Mouse (Mus musculus) adrenal gland, adult 8-10 months (tissue): ENCODE measurements around the gene Rpl29. TPM values are rescaled to one million over a fixed set of nuclear protein-coding genes. Genes with fewer than 3 reads are reported as not detected.
A peak's percentile ranks its signal among the peaks of the same experiment; 100 is the strongest.

ENCODE experiments used
- DNase-seq: peaks from one replicate; pipeline ENCODE4 v3.0.0; 2022
- total RNA-seq, 4 experiments: library from RNA; stranded (reverse); gene quantifications; 2 replicates each; pipeline ENCODE4 v1.2.4; 2022

The Rpl29 gene
- total RNA-seq, result 100 to 1,000 TPM; 369 to 422 (median 377) TPM

DNA sequence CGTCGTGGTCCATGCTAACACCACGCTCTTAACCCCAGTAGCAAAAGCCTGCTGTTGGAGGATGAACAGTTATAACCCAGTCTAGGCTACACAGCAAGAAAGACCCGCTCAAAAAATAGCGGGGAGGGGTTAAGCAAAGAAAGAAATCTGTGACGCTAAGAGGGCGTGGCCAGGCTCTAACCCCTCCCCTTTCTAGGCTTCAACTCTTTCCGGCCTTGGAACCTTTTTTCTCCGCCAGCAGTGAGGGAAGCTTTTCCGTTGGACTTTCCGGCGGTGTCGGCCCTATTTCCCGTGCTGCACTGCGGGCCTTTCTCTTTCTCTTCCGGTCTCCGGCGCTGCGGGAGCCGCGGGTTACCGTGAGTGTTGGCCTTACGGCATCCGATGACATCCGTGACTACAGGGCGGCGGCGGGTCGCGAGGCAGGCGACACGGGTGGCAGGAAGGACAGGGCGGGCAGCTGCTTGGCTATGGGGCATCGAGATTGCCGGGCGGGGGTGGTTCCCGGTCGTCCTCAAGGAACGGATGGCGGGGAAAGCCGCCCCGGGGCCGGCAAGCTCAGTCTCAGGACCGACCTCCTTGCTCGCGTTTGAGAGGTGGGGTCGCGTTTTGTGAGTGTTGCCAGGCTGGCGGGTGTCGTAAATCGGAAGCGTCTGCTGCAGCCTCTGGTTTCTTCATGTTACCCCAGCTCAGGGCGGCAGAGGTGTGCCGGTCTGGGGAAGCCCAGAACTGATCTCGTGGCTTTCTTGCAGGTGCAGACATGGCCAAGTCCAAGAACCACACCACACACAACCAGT lies at the start of gene Rpl29:
Rpl29 (plus strand) TSS at position 234 of the 794 bp plus-strand sequence.
- peak; percentile 91 for DNase-seq

- DNase-seq, result no peak
Observed at GRCm38 (mm10) chr9:106386181-106386864, 42.9 kb upstream of the Rpl29 start.

DNA sequence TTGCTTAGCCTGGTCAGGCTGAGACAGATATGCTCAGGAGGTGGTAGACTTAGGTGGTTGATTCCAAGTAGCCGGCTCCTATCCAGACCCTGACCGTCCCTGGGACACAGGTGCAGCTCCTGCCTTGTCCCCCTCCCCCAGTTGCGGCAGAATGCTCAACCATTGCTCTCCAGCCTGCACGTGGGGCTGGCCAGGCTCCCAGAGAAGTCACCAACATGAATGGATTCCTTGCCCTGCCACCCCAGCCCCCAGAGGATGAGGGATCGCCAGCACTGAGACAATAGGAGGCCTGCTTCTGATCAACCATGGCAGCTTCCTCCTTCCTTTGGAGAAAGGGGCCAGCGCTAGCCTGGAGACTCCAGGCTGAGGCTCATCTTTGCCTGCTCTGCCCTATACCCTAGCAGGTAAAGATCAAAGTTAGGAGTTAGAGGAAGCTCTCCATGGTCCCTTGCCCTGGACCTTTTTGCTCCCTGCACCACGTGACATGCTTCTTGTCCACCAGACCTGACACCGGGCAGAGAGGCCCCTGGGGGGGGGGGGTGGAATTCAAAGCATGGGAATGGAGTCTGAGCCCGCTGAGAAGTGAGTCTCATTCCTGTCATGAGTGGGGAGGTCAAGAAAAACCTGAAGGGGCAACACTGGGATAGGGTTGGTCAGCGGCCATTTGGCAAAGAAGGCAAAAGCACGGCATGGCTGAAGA lies 36.3 kb upstream of the Rpl29 start:
- no peak for DNase-seq

DNA sequence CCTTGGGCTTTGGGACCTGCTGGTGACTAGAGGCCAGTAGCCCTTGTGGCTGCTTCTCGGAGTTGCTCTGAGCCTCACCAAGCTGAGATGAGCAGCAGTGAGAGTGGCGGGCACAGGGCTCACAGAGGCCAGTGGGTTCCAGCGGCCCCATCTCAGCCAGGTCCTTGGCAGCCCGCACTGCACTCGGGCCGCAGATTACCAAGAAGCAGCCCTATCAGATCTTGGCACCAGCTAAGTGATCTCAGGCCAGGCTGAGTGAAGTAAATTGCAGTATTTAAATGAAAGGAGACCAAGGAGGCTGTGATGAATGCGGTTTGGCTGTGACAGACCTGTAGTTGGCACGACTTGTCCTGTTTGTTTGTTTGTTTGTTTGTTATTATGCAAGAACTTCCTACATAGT lies 35.7 kb upstream of the Rpl29 start:
- DNase-seq, result no peak

DNA sequence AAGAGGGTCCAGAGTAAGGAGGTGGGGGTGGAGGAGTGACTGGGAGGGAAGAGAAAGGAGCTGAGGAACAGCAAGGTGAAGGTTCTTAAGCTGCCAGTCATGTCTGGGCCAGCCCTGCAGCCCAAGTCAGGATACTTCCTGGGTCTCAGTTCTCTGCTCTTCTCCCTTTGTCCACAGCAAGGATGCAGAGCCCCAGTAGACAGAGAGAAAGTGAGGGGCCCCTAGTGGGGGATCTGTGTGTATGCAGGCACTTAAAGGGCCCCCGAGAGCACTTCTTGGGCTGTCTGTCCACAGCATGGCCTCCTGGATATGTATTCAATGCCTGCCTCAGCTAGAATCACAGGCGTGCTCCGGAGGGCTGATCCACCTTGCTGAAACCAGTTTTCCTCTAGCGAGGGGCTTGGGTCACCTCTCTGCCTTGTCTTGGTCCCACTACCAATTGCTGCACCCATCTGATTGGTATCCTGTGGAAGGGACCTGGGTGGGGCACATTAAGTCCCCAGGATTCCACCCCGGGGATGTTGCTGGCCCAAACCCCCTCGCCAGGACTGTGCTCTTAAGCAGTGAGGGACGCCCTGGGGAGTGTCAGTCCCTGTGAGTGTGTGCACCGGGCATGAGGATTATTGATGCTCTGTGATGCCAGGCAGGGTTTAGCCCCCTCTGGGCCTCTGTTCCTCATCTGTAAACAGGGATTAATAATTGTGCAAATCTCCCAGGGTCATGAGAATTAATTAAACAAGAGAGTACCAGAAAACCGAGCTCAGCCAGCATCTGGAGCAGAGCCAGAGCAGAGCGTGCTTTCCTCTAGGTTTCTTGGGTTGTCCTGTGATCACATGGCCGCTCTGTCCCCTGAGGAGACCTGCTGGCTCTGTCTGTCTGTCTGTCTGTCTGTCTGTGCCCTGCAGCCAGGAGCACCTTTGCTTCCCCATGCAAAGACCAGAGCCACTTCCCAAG lies 34.3 kb upstream of the Rpl29 start:
- DNase-seq, result no peak

GRCm38 (mm10) chr9:106397733-106398132 lies 31.5 kb upstream of the Rpl29 start:
- peak; percentile 37 for DNase-seq

DNA sequence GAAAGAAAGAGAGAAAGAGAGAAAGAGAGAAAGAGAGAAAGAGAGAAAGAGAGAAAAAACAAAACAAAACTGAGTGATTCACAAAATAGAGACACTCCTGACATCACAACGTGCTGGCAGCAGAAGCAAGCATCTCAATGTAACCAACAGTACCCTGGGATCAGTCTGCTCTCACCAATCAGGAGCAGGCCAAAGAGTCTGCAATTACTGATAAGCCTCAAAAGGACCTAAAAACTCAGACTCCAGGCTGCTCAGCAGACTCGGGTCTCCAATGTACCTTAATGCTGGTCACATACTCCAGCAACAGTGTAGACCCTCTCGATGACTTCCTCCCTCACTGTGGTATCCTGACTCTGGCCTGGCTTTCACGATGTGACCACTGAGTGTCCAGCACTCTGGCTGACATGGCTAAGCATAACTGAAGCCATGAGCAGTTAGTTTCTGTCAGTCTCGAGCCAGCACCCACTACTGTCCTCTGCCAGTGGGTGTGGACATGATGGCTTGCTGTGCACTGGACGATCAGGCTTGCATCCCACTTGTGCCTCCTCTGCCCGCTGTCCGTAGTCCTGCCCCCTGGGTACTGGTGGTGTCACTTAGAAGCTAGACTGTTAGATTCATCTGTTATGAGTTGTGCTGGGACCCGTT lies 30.5 kb upstream of the Rpl29 start:
- DNase-seq, result no peak

- no peak for DNase-seq
Observed at GRCm38 (mm10) chr9:106399808-106400207, 29.4 kb upstream of the Rpl29 start.

DNA sequence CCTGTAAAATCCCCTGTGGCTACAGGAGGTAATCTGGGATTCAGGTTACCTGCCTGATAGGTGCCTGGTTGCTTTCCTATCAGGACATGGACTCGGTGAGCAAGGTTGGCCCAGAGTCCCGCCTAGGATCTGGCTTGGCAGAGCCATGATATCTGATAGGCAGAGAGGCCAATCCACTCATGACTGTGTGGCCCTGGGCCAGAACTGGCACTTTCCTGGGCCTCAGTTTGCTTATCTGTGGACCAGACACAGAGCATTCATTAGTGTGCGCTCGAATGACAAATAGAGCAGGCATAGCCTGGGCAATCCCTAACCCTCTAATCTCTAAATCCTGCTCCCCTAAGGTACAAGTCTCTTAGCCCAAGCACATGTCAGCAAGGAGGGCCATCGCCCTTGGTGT lies 27.1 kb upstream of the Rpl29 start:
- DNase-seq, result no peak

GRCm38 (mm10) chr9:106402607-106403375 lies 26.5 kb upstream of the Rpl29 start:
- DNase-seq, result no peak

- DNase-seq, result no peak
Observed at GRCm38 (mm10) chr9:106405275-106405674, 24.0 kb upstream of the Rpl29 start.

DNA sequence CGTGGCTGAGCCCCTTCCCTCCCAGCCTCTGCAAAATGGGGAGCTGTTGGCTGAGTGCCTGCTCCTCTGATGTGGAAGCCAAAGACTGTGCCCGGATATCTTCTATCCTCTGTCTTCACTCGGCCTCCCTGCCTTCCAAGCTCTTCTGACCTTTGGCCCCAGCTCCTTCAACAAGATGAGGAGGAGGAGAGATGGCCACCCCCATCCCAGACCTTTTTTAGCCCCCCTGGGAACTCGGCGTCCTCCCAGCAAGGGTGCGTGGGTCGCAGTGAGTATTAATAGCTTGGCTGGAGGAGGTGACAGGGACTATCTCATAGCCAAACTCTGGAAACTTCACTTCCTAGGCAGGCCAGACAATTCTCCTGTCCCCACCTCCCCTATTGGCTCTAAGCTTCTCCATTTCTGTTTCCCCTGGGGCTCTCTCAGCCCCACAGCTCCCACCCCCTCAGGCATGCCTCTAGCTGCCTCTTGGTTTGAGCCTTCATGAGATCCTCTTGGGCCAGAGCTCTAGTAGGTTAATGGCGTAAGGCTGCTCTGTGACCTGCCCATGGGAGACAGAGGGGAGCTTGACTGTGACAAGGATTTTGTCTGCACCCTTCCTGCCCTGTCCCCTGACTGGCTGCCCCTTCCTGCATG lies 22.7 kb upstream of the Rpl29 start:
- DNase-seq, result no peak

DNA sequence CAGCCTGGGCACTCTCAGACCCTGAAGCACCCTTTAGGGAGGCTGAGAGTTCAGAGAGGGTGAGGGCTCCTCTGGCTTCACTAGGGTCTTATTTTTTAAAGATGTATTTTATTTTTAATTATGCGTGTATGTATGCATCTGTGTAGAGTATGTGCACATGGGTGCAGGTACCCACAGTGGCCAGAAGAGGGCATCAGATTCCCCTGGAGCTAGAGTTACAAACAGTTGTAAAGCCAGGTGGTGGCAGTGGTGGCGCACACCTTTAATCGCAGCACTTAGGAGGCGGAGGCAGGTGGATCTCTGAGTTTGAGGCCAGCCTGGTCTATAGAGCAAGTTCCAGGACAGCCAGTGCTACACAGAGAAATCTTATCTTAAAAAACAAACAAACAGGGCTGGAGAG lies 20.2 kb upstream of the Rpl29 start:
- DNase-seq, result no peak

DNA sequence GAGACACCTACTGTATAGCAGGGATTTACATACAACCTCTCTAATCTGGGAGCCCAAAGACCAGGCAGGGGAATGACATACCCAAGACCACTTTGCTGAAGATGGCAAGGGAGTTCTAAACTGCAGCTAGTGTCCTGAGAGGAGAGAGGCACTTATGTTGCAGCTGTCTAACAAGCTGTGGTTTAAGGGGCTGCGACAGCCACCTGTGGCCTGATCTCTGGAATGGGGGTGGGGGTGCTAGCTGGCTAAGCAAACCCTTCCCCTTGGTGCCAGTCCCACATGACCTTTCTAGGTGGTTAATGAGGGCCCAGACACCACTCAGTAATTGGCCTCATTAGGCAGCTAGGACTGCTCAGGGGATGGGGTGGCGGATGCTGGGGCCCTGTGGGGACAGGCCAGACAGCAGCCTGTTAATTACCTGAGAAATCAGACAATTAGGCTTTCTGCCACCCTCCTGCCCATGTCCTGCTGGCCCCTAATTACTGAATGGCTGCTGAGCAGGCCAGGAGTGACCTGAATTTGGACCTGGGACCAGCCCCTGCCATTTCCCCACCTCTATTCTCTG lies 19.1 kb upstream of the Rpl29 start:
- DNase-seq, result no peak

DNA sequence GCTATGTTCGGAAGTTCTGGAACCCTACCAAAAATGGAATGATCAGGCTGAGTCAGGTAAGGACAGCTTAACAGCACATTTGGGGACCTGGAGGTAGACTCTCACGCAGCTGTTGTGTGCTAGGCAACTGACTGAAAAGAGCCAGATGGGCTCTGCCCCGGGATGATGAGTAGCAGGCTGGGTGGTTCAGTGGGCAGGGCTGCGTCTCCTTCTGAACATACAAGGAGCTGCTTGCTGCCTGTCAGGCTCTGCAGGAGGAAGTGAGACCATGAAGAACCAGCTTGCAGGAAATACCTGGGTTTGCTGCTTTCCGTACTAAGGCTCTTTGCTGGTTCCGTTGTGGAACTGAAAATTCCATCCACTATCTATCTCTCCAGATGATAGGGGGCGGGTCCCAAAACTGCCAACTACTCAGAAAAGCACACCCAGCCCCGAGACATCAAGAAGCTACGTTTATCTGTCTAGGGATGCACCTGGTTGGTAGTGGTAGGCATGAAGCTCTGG lies 18.1 kb upstream of the Rpl29 start:
- no peak for DNase-seq

GRCm38 (mm10) chr9:106411729-106412128 lies 17.5 kb upstream of the Rpl29 start:
- no peak for DNase-seq

DNA sequence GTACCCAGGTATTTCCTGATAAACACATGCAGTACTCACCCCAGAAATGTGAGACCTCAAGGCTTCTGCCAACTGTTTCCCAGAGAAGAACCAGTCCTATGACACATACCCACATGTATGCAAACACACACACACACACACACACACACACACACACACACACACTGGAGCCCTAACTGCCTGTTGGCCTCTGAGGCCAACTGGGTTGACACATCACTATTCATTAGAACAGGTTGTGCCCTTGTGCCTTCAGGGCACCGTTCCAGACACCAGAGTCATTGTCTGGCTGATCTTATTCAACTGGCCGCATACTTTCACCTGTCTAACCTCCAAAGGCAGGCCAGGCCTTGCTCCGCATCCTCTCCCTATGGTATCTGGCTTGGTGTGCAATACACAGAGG lies 17.0 kb upstream of the Rpl29 start:
- DNase-seq, result no peak

GRCm38 (mm10) chr9:106413606-106414005 lies 15.6 kb upstream of the Rpl29 start:
- DNase-seq, result no peak

DNA sequence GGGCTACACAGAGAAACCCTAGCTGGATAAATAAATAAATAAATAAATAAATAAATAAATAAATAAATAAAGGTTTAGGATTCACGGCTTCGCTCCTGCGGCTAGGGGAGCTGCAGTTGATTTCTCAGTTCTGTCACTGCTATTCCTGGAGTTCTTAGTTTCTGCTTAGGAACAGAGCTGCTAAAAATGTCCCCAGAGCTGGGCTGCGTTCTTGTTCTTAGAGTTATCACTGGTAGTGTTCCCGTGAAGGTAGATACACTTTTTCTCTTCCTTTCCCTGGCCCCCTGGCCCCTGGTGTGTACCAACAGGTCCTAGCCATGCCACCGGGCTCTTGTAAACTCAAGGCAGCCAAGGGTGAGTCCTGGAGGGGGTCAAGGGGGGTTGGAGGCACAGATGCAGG lies 12.4 kb upstream of the Rpl29 start:
- no peak for DNase-seq
